Mouse (Mus musculus): ENCODE measurements around the gene Gan. TPM values are rescaled to one million over a fixed set of nuclear protein-coding genes. Genes with fewer than 3 reads are reported as not detected.

Gan gene
- polyA plus RNA-seq (2015; fragmentation: Nextera tagmentation; extraction: Ambion mirVana) = 0.85 and 1.3 TPM in 2 replicates

DNA sequence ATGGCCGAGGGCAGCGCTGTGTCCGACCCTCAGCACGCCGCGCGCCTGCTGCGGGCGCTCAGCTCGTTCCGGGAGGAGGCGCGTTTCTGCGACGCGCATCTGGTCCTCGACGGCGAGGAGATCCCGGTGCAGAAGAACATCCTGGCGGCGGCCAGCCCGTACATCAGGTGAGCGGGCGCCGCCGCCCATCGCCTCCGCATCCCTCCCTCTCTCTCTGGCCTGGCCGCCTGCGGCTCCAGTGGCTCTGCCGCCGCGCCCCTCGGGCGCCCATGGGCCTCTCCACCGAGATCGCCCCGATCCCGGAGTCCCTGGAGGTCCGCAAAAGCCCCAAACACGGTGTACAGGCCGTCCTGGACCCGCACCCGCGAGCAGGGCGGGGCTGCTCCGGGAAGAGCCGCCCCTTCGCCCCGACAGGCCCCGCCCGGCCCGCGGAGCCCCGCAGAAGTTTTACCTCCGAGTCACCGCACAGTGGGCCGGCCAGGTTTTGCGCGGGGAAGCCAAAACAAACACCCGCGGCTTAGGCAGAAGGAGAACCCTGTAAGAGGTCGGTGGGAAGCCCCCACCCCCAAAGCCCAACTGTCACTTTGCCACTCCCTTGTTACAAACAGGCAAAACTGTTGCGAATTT lies at the start of gene Gan:
Gene Gan (plus strand): TSS at position 1 of the 627 bp plus-strand sequence.

GRCm38 (mm10) chr8:117257029-117257820 lies 99.3 kb downstream of the Gan start, which contains the start of gene Cmip:
TSS of gene Cmip (plus strand) at chr8:117257064.

Other genes with a start within 250 kb of the Gan start
- 74.7 and 91.5 TPM in 2 replicates for gene Cmc2, start 236.7 kb upstream of the Gan start, polyA plus RNA-seq (2015; fragmentation: Nextera tagmentation; extraction: Ambion mirVana)
- gene Cenpn, start 236.4 kb upstream of the Gan start, polyA plus RNA-seq (2015; fragmentation: Nextera tagmentation; extraction: Ambion mirVana) = 7.4 and 8.0 TPM in 2 replicates
- gene Atmin, start 214.7 kb upstream of the Gan start, polyA plus RNA-seq (2015; fragmentation: Nextera tagmentation; extraction: Ambion mirVana) = 6.0 and 6.7 TPM in 2 replicates
- gene 1700030J22Rik, start 179.2 kb upstream of the Gan start, polyA plus RNA-seq (2015; fragmentation: Nextera tagmentation; extraction: Ambion mirVana) = 0.21 and 0.43 TPM in 2 replicates
- gene Gcsh, start 164.6 kb upstream of the Gan start, polyA plus RNA-seq (2015; fragmentation: Nextera tagmentation; extraction: Ambion mirVana) = 69.4 and 75.6 TPM in 2 replicates
- 0.02 and 0.14 TPM in 2 replicates for gene Pkd1l2, start 75.7 kb upstream of the Gan start, polyA plus RNA-seq (2015; fragmentation: Nextera tagmentation; extraction: Ambion mirVana)
- gene Bco1, start 62.3 kb upstream of the Gan start, polyA plus RNA-seq (2015; fragmentation: Nextera tagmentation; extraction: Ambion mirVana) = 0.16 and 0.18 TPM in 2 replicates
- gene Cmip, start 98.9 kb downstream of the Gan start, polyA plus RNA-seq (2015; fragmentation: Nextera tagmentation; extraction: Ambion mirVana) = 13.9 and 15.1 TPM in 2 replicates

Measured in skeletal muscle tissue, postnatal 0 days (tissue).